In the genomic region with DNA sequence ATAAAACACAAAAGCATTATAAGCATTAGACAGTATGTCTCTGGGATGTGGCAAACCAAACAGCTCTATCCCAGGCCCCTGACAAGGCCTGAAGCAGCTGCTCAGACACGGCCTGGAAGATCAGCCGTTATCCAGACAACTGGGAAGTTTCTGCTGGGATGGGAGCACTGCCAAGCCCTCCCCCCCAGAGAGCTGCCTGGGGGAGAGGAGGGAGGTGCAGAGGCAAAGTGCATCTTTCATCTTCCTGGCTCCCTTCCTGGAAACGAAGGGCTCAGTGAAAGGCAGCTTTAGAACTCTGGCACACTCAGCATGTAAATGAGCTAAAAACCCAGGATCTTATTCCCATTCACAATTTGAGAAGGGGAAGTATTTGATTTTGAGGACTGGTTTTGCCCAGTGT, we compare ENCODE assay signal across 10 mouse cellular contexts. TPM values are rescaled to one million over a fixed set of nuclear protein-coding genes. Genes with fewer than 3 reads are reported as not detected.
DNase-seq lines count a peak whose midpoint lies in the region; ATAC-seq and TF ChIP-seq lines count a peak whose summit lies in the region.
"Had no signal": no experiment of that assay in that cellular context is flagged by ENCODE, and none has a peak within 500 bp of the region (broad histone marks: within the 10 kb centered on the region; RNA-seq: fewer than 3 reads in every experiment).

No protein-coding gene starts in this region.

- DNase-seq in liver, result peak; percentile 53
- no peak for DNase-seq in liver, postnatal 0 days
- DNase-seq in cerebellum, adult 18-20 months, result peak; percentile 50 to 54
- DNase-seq in heart, adult 8-10 months (ENCODE audit: low spot score), result peak; percentile 68
- peak; percentile 91 for DNase-seq in kidney, postnatal 14 days
- peak; percentile 59 for DNase-seq in lung, postnatal 0 days (ENCODE audit: low spot score)
- DNase-seq in embryo, embryonic 9.5 days (ENCODE audit: extremely low spot score), result no peak
- DNase-seq in spleen, adult 18-20 months, result no peak

- H3K9ac ChIP-seq in liver, postnatal 0 days (replicated peaks), result no peak overlapping the region
- no peak overlapping the region for H3K9ac ChIP-seq in lung, postnatal 0 days (replicated peaks; ENCODE audit: low read depth)

- H3K4me2 ChIP-seq in liver, postnatal 0 days (ENCODE audit: low read depth, low read length), result no peak overlapping the region
- H3K4me2 ChIP-seq in lung, postnatal 0 days (replicated peaks; ENCODE audit: low read depth, low read length), result no peak overlapping the region

- 59% methylated on average over 3 of the region's 3 CpGs for WGBS in liver, postnatal 0 days (ENCODE audit: insufficient replicate concordance)
- WGBS in lung, postnatal 0 days, result 32% methylated on average over 3 of the region's 3 CpGs

- no peak for ATAC-seq in liver, postnatal 0 days
- peak; percentile 33 for ATAC-seq in lung, postnatal 0 days

- TF ChIP-seq CTCF in liver, postnatal 0 days (IDR thresholded peaks at IDR 0.05; ENCODE audit: low read depth), result no peak
- no peak for TF ChIP-seq CTCF in lung, postnatal 0 days (IDR thresholded peaks at IDR 0.05)

- H3K4me3 ChIP-seq in liver, postnatal 0 days (ENCODE audit: low read depth, low read length), result no peak overlapping the region
- H3K4me3 ChIP-seq in lung, postnatal 0 days (ENCODE audit: low read depth, low read length), result no peak overlapping the region
- H3K4me3 ChIP-seq: erythroblast, embryonic 14.5 days; myocyte had no signal

- H3K27ac ChIP-seq in liver, postnatal 0 days (ENCODE audit: low read depth), result no peak overlapping the region
- no peak overlapping the region for H3K27ac ChIP-seq in lung, postnatal 0 days (ENCODE audit: low read length)

- no peaks in the 10 kb centered on the region for H3K4me1 ChIP-seq in liver, postnatal 0 days (ENCODE audit: insufficient read depth)
- H3K4me1 ChIP-seq in lung, postnatal 0 days (ENCODE audit: insufficient read depth, low read depth, low read length), result no peaks in the 10 kb centered on the region; the same call in 1 of the 2 replicates

- TF ChIP-seq EP300 in liver, postnatal 0 days (IDR thresholded peaks at IDR 0.05; ENCODE audit: low read depth), result no peak
- TF ChIP-seq EP300 in lung, postnatal 0 days (IDR thresholded peaks at IDR 0.05), result no peak

- H3K36me3 ChIP-seq in liver, postnatal 0 days (replicated peaks; ENCODE audit: insufficient read depth, low read length), result peaks cover 80% of the 10 kb centered on the region
- peaks cover 6% of the 10 kb centered on the region; the same call in 1 of the 2 replicates for H3K36me3 ChIP-seq in lung, postnatal 0 days (ENCODE audit: insufficient read depth, low read length)

- H3K9me3 ChIP-seq in liver, postnatal 0 days (ENCODE audit: low read length), result no peaks in the 10 kb centered on the region
- H3K9me3 ChIP-seq in lung, postnatal 0 days (ENCODE audit: low read length), result no peaks in the 10 kb centered on the region

- H3K27me3 ChIP-seq in liver, postnatal 0 days (ENCODE audit: insufficient read depth, low read length), result no peaks in the 10 kb centered on the region
- no peaks in the 10 kb centered on the region for H3K27me3 ChIP-seq in lung, postnatal 0 days (replicated peaks; ENCODE audit: insufficient read depth, low read length)

RNA-seq across cellular contexts. Expression of gene Mpg, which starts 9.3 kb away (rescaled TPM):
- 13.5 and 14.2 TPM in 2 replicates for polyA plus RNA-seq in liver, postnatal 0 days (2015; fragmentation: Nextera tagmentation; extraction: Ambion mirVana)
- total RNA-seq in heart, adult 8-10 months (2022), result 1 to 10 TPM; 5.5 to 7.7 (median 6.2) TPM
- 22.9 and 25.9 TPM in 2 replicates for polyA plus RNA-seq in lung, postnatal 0 days (2015; fragmentation: Nextera tagmentation; extraction: Ambion mirVana)

RNA-seq across cellular contexts. Expression of gene Rhbdf1, which starts 13.5 kb away (rescaled TPM):
- polyA plus RNA-seq in liver, postnatal 0 days (2015; fragmentation: Nextera tagmentation; extraction: Ambion mirVana), result 4.8 and 6.4 TPM in 2 replicates
- total RNA-seq in heart, adult 8-10 months (2022), result 10 to 100 TPM; 20.4 to 26.8 (median 23.0) TPM
- polyA plus RNA-seq in lung, postnatal 0 days (2015; fragmentation: Nextera tagmentation; extraction: Ambion mirVana), result 54.8 and 58.5 TPM in 2 replicates

RNA-seq across cellular contexts. Expression of gene Snrnp25, which starts 30.4 kb away (rescaled TPM):
- 30.1 and 32.9 TPM in 2 replicates for polyA plus RNA-seq in liver, postnatal 0 days (2015; fragmentation: Nextera tagmentation; extraction: Ambion mirVana)
- total RNA-seq in heart, adult 8-10 months (2022), result 10 to 100 TPM in 3 of 4 experiments, 1 to 10 TPM in 1; 9.7 to 14.0 (median 11.8) TPM
- 18.9 and 20.8 TPM in 2 replicates for polyA plus RNA-seq in lung, postnatal 0 days (2015; fragmentation: Nextera tagmentation; extraction: Ambion mirVana)

RNA-seq across cellular contexts. Expression of gene Nprl3, which starts 31.9 kb away (rescaled TPM):
- 22.8 and 26.2 TPM in 2 replicates for polyA plus RNA-seq in liver, postnatal 0 days (2015; fragmentation: Nextera tagmentation; extraction: Ambion mirVana)
- total RNA-seq in heart, adult 8-10 months (2022), result 10 to 100 TPM; 27.3 to 29.9 (median 28.3) TPM
- 33.6 TPM in 2 replicates for polyA plus RNA-seq in lung, postnatal 0 days (2015; fragmentation: Nextera tagmentation; extraction: Ambion mirVana)

RNA-seq across cellular contexts. Expression of gene Il9r, which starts 35.6 kb away (rescaled TPM):
- 0.05 TPM in 1 of 2 replicates, not detected in the other for polyA plus RNA-seq in liver, postnatal 0 days (2015; fragmentation: Nextera tagmentation; extraction: Ambion mirVana)
- total RNA-seq in heart, adult 8-10 months (2022), result under 1 TPM in 3 of 4 experiments, not detected in 1; 0.05 to 0.40 (median 0.09) TPM
- 0.05 TPM in 1 of 2 replicates, not detected in the other for polyA plus RNA-seq in lung, postnatal 0 days (2015; fragmentation: Nextera tagmentation; extraction: Ambion mirVana)
- polyA plus RNA-seq: erythroblast, embryonic 14.5 days had no signal

Comparison
In these comparisons a context has a peak if more than half of its experiments do, and no peak if none do; other contexts are left out.
1. DNase-seq: peak in liver (single experiment), cerebellum, adult 18-20 months (2 of 2), heart, adult 8-10 months (single experiment), kidney, postnatal 14 days (single experiment) and lung, postnatal 0 days (single experiment); none in liver, postnatal 0 days (single experiment), embryo, embryonic 9.5 days (single experiment) and spleen, adult 18-20 months (0 of 2).